Mouse (Mus musculus): ENCODE measurements around the gene 4930519P11Rik.

4930519P11Rik gene

DNA sequence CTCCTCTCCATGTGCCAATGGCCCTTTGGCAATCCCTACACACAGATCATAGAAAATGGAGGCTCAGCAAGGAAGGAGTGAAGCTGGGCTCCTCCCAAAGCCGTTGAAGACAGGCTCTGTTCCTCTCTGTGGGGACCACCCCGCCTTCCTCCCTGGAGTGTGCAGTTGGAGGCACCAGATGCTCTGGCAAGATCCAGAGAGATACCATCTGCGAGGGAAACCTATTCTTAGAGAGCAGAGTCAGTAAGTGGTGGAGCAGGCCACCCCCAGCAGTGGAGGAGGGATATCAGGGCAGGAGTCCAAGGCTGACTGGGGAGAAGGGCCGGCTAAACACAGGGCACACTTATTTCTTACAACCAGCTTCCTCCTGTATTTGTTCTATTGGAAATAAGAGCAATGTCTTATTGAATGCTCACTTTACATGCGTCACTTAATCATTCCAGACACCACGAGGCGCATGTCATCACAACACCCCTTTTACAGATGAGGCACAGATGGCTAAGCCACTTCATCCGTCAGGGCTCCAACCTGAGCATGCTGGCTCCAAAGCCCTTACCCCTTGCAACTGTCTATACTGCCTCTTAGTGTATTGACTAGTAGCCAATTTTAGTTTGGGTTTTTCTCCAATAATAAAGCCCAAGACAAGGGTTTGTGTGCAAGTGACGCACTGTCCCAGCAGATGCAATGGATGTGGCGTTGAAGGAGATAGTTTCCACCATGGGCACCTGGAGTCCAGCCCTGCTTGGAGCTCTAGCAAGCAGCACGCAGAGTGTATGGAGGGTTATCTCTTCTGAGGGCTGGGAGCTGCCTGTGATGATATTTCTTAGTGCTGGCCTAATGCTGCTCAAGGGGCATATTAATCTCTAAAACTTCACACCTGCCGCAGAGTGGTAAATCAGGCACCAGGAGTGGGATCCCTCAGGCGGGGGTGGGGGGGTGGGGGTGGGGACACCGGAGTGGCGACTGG lies 29.0 kb downstream of the 4930519P11Rik start:
- peak; percentile 95 for DNase-seq (ENCODE audit: low read depth, low spot score)

DNA sequence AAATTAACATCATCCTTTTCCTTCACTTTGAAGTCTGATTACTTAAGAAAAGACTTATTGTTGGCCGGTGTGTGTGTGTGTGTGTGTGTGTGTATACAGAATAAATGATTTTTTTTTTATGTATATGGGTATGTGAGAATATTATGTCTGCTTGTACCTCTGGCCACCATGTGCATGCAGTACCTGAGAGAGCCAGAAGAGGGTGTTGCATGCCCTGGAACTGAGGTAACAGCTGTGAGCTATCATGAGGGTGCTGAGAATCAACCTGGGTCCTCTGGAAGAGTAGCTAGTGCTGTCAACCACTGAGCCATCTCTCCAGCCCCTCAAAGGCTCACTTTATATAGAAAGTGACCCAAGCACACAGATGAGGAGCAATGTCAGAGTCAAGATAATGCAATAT lies 31.8 kb downstream of the 4930519P11Rik start:
- DNase-seq (ENCODE audit: low read depth, low spot score) = no peak

DNA sequence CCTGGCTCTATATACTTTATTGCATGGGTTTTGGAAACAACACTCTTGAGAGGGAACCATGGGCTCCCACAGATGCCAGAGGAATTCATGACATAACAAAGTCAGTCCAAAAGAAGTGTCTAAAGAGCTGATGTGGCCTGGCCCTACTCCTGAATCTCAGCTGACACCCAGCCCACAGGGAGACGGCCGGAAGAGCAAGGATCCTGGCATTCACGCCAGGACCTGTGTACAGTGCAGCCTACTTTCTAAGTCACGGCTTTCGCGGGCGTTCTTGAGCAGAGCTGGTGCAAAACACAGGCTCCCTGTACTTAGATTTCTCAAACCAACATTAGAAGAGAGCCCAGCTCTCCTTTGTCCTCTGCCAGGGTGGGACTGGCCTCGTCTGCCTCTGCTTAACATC lies 32.7 kb downstream of the 4930519P11Rik start:
- DNase-seq (ENCODE audit: low read depth, low spot score) = no peak

DNA sequence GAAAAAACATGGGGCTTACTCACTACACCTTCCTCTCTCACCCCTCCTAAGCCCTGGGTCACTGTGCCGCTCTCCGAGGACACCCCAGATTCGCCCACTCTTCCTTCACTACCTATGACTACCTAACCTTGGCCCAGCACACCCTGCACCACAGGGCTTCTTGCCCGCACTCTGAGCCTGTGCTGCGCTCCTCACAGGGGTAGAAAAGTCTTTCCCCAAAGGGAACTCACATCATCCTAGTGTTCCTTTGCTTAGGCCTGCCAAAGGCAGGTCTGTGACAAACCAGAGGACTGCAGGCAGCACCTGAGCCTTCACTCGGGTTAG lies 35.5 kb downstream of the 4930519P11Rik start:
- DNase-seq (ENCODE audit: low read depth, low spot score) = no peak

DNA sequence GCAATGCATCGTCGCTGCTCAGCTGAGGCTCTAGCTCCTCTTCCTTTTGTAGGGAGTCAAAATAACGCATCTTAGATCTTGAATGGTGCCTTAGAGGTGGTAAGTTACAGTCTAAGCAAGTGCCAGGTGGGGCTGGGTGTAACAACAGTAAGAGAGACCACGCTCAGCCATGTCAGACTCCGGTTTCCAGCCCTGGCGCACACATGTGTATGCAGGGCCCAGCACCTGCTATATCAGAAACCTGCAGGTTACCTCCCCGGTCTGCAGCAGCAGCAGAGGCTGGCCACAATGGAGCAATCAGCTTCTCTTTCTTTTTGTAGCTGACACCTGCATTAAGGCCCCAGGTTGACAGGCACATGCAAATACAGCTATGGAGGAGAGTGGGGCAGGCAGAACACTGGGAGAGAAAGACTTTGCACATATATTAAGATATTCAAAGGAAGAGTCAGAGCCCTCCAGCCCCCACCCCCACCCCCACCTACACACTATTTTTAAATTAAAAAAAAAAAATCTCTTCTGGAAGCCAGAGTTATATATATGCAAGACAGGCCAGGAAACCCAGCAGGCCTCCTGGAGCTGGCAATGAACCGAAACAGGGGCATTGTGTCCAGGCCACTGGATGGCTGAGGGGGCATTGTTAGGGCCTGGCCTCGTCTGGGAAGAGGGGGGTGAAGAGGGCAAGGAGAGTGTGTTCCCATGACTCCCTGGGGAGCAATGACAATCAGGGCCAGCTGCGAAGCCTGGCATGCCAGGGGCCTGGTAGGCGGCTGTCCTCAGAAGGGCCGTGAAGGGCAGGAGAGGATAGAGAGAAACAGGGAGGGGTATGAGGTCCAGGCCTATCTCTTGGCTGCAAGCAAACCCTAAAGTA lies 36.1 kb downstream of the 4930519P11Rik start:
- no peak for DNase-seq (ENCODE audit: low read depth, low spot score)

DNA sequence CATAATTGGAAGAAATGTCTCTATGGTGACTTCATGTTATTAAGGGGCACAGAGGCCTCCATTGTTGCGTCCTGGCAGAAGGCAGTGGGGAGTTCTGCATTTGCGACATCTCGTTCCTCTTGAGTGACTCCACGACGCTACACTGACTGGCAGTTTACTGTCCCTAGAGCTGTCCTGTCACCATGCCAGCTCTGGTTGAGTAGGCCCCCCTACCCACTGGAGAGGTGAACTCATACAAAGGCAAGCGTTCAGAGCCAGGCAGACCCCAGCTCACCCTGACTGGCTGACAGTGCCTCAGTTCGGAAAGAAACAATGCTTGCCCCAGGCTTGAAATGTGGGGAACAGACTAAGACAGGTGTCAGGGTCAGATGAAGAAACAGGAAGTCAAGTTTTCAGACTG lies 39.0 kb downstream of the 4930519P11Rik start:
- no peak for DNase-seq (ENCODE audit: low read depth, low spot score)

DNA sequence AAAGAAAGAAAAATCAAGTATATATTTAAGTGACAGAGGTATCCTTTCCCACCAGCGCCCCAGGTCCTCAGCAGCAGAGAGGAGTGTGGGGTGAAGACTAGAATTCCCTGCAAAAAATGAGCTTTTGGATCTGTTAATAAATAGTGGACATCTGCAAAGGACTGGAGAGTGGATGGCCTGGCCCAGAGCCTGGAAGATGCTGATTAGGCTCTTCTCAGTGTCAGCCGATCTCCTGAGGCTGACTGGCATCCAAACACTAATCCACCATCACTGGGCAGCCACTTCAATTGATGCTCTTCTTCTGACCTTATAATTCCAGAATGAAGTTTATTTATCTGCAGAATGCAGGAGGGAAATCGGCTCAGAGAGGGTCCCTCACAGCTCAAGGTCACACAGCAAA lies 40.2 kb downstream of the 4930519P11Rik start:
- DNase-seq (ENCODE audit: low read depth, low spot score) = no peak

DNA sequence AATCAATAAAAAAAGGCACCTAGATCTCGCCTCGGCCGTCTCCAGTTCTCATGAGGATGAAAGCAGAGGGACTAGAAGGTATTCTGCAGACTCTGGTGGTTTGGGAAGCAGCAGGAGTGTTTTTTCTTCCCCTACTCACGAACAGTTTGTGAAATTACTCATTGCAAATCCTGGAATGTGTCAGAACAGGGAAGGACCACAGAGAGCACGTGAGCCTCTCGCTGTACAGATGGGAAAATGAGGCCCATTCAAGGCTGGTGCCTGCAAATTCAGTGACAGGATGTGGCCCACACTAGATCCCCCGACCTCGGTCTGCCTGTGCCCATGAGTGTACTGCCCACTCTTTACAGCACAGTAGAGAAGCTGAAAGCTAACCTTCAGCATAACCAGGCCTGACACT lies 41.3 kb downstream of the 4930519P11Rik start:
- no peak for DNase-seq (ENCODE audit: low read depth, low spot score)

DNA sequence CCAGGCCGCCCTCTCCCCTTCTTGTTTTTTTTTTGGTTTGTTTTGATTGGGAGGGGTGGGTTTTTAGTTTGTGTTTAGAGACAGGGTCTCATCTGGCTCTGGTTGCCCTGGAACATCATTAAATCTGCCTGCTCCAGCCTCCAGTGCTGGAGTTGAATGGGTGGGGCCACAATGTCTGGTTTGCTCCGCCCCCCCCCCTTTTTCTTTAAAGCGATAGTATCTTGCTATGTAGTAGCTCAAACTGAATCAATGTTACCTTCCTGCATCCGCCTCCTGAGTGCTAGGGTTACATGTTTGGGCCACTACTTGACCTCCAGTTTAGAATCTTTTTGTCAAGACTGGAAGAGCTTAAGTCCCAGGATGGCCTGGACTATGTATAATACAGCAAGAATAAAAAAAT lies 42.0 kb downstream of the 4930519P11Rik start:
- DNase-seq (ENCODE audit: low read depth, low spot score) = no peak

DNA sequence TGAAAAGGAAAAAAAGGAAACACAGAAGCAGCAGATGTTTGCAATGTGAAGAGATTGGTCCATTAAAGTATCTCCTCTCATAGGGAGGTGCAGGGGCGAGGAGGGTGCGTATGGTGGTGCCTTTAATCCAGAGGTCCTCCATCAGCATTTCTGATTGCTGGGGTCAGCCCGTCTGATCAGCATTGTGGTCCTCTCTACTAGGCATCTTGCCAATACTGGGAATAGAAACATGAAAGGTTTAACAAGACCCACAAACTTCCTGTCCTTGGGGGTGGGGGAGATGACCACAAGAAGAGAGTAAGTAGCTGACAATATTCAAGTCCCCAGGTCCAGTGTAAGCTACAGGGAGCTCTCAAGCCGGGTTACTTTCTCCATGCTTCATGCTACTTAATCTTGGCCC lies 42.6 kb downstream of the 4930519P11Rik start:
- no peak for DNase-seq (ENCODE audit: low read depth, low spot score)

DNA sequence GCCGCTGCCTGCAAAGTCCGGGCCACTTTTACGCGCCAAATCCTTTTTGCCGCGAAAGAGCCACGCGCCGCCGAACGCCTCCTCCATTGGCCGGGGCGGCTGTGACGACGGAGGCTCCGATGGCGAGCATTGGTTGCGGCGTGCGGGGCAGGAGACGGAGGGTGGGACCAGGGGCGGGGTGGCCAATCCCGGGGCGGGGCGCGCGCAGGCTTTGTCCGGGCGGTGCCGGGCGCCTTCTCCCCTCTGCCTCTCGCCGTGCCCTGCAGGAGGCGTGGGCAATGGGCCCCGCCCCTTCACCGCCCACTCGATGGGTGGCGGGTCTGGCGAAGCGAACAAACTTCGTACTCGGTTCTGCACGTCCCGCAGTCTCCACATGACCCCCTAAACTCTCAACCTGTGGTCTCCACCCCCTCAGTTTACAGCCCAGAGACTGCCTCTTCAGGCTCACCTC lies 43.4 kb downstream of the 4930519P11Rik start, which contains the start of gene E2f1:
E2f1 (minus strand) TSS at position 57 of the 451 bp plus-strand sequence.
- DNase-seq (ENCODE audit: low read depth, low spot score) = peak; percentile 86

DNA sequence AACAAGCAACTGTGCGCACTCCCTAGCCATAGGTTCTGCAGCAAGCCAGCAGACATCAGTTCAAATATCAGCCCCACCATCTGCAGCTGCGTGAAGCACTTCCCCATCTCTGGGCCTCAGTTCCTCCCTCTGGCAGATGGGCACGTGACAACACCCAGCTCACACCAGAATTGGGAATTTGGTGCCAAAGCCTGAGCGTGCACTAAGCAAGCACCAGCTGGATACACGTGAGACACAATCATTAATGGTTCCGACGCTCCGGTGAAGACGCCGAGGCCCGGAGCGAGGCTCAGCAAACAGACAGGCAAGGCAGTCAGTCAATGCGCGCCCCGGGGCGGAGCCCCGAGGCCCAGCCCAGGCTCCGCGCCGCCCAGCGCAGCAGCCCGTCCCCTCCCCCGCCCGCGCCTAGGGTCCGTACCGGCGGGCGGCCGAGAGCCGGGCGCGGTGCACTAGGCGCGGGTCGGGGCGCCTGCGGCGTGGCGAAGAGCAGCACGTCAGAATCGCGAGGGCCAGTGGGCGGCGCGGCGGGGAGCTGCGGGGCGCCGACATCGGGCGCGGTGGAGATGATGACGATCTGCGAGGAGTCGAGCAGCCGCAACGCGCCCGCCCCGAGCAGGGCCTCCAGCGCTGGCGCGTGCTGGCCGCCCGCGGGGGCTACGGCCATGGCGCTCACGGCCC lies 44.0 kb downstream of the 4930519P11Rik start:
- peak; percentile 52 for DNase-seq (ENCODE audit: low read depth, low spot score)

DNA sequence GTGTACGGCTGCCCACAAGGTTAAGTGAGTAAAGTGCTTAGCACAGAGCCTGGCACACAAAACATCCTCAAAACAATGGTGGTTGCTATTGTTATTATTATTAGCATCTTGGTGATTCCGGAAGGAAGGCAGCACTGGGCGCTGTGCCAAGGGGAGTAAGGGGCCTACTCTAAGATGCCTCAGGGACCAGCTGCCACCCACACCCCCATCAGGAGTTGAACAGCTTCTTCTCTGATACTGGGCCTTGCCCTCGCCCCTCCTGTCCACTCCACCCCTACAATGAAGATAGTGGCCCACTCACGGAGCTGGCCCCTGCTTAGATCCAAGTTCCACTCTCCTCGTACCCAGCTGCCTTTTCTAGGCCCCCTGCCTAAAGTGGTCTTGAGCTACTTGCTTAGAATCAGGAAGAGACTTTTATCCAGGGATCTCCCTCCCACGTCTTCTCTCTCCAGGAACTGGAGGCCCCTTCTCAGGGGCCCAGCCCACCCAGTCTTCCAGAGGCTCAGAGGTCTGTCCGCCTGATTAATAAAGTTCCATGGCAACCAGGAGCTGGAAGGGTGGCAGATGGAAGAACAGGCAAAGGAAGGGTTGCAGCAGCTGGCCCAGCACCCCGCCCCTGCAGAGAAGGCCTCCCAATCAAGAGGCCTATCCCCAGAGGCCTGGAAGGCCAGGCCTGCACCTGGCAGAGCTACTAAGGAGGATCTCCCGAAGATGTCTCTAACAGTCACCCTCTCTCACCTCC lies 44.7 kb downstream of the 4930519P11Rik start:
- no peak for DNase-seq (ENCODE audit: low read depth, low spot score)

DNA sequence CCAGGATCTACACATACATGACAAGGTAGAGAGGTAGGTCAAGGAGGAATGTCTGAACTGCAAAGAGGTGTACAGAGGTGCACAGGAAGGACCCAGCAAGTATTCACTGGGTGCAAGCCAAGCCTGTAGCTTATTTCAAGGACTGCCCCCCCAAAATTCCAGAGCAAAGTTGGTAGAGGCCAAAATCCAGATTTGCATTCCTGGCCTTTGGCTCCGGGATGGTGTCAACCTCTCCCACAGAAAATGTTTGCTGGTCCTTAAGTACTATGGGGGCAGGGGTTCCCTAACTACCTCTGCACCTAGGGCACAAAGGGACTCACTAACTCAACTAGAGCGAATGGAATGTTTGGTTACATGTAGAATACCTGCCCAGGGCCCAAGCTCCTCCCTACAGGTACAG lies 45.5 kb downstream of the 4930519P11Rik start:
- DNase-seq (ENCODE audit: low read depth, low spot score) = no peak

DNA sequence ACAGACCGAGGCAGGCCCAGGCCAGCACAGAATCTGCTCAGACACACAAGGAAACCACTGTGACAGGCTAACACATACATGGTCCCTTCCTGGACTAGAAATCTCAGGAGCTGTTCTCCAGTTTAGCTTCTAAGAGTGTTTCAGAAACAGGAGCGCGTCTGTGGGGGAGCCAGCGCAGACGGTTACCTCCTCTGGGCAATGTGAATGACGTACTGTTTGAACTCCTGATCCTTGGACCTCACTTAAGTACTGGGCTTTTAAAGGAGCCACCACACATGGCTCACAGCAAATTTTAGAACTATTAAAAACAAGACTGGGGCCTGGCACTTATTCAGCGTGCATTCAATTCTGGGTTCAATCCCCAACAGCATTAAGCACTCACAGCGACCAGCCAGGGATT lies 46.6 kb downstream of the 4930519P11Rik start:
- DNase-seq (ENCODE audit: low read depth, low spot score) = no peak

DNA sequence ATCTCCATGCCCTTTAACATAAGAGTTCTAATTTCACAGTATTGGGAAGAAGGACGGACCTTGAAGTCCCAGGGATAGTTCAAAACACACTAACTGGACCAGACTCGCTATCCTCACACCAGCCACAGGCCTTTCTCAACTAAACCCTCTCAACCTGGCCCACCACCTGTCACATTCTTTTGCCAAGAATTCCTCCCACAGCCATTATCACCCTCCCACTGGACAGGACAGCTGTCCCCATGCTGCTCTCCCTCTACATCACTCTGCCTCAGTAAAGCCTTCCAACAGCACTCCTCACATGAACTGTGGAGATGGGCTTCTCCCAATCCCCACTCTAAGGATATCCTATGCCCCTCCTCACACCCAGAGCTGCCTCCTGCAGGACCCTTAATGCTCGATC lies 47.7 kb downstream of the 4930519P11Rik start:
- DNase-seq (ENCODE audit: low read depth, low spot score) = no peak

DNA sequence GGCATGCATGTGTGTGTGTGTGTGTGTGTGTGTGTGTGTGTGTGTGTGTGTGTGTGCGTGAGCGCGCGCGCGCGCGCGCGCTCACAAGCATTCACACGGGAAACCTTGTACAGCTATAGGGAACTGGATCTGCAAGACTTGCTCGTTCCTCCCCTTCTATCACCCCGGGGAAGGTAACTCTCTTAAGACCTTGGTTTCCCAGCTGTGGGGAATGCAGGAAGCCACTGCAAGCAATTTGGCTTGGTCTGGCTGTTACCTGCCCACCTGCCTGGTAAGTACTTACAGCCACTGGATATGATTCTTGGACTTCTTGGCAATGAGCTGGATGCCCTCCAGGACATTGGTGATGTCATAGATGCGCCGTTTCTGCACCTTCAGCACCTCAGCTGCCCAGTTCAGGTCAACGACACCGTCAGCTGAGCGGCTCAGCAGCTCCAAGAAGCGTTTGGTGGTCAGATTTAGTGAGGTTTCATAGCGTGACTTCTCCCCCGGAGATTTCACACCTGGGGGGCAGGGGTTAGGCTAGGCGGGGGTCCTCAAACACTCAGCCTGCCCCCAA lies 49.5 kb downstream of the 4930519P11Rik start:
- DNase-seq (ENCODE audit: low read depth, low spot score) = no peak
